Mouse (Mus musculus) limb, embryonic 13.5 days (tissue): ENCODE data around the gene Pgc. TPM values are rescaled to one million over a fixed set of nuclear protein-coding genes. Genes with fewer than 3 reads are reported as not detected.

Experiments
- ATAC-seq: fragments of 200-750 bp; cut with Nextera tagmentation; 2 replicates; pipeline ENCODE4 v1.8.0; 2017; ENCODE audit warnings: low read depth, moderate number of reproducible peaks, moderate TSS enrichment; ENCODE audit not compliant: low FRiP score
- H3K27ac ChIP-seq: fragments of 300-500 bp; sonication (generic); 2 replicates; pipeline ENCODE4 v1.5.1; 2015; ENCODE audit warnings: inconsistent platforms, mild to moderate bottlenecking, moderate library complexity
- H3K27me3 ChIP-seq: fragments of 300-500 bp; sonication (generic); 2 replicates; pipeline ENCODE4 v1.6.1; 2015; ENCODE audit warnings: mild to moderate bottlenecking, inconsistent platforms
- H3K36me3 ChIP-seq: fragments of 300-500 bp; sonication (generic); 2 replicates; pipeline ENCODE4 v1.6.1; 2015; ENCODE audit warnings: inconsistent platforms, mild to moderate bottlenecking, moderate library complexity
- H3K4me1 ChIP-seq: fragments of 300-500 bp; sonication (generic); 2 replicates; pipeline ENCODE4 v1.6.1; 2015; ENCODE audit warnings: inconsistent platforms
- H3K4me2 ChIP-seq: fragments of 300-500 bp; sonication (generic); replicated peaks from 2 replicates; pipeline ENCODE4 v1.6.1; 2015; ENCODE audit warnings: inconsistent platforms, mild to moderate bottlenecking, moderate library complexity
- H3K4me3 ChIP-seq: fragments of 300-500 bp; sonication (generic); 2 replicates; pipeline ENCODE4 v1.5.1; 2015; ENCODE audit warnings: moderate library complexity, mild to moderate bottlenecking, inconsistent platforms
- H3K9ac ChIP-seq: fragments of 300-500 bp; sonication (generic); 2 replicates; pipeline ENCODE4 v1.6.1; 2015; ENCODE audit warnings: mild to moderate bottlenecking, inconsistent platforms
- H3K9me3 ChIP-seq: fragments of 300-500 bp; sonication (generic); 2 replicates; pipeline ENCODE4 v1.6.1; 2016; ENCODE audit warnings: inconsistent platforms
- WGBS: fragments of 180-500 bp; shearing (Covaris S2); methylation state at CpG from one replicate; pipeline ENCODE4 v1.1.7; 2015; 5-methylcytosine and 5-hydroxymethylcytosine counted together
- polyA plus RNA-seq: library from polyadenylated mRNA; unstranded; fragments of >200 nt; fragmentation: Nextera tagmentation; extraction: Ambion mirVana; gene quantifications from 2 replicates; pipeline ENCODE4 v1.2.1, GENCODE M21; 2015

Pgc gene
- polyA plus RNA-seq, 1 experiment from 2014 or later = 0.43 TPM

DNA sequence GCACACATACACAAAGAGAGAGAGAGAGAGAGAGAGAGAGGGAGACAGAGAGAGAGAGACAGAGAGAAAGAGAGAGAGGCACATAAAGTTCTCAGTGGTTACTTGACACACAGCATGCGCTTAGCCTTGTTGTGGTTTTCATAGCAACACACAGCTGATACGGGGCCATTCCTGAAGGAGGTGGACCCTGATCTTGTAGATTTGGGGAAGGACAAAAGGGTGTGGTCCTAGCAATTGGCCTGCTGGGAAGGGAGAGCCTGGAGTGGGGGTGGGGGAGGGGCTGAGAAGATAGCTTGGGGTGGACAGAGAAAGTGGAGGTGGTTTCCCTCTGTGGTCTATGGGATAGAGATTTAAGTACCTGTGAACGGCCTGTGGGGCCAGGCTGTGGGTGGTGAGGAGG, 16.6 kb upstream of the Pgc start:
- Histone ChIP-seq H3K36me3 (0 out of 2 replicates have a peak, but pooled peaks cover 2% of the 10 kb centered on the region), H3K4me1 (no peaks in the 10 kb centered on the region; the same call in 1 of the 2 replicates), H3K9me3 (no peaks in the 10 kb centered on the region), H3K9ac (no peak overlapping the region), H3K4me2 (no peak overlapping the region), H3K27ac (no peak overlapping the region), H3K4me3 (no peak overlapping the region), H3K27me3 (no peaks in the 10 kb centered on the region)
- no peak for ATAC-seq
- 61% methylated on average over 3 of the region's 3 CpGs for WGBS

GRCm38 (mm10) chr17:47711883-47712282, 14.8 kb upstream of the Pgc start:
- no peaks in the 10 kb centered on the region for H3K36me3 ChIP-seq
- no peak overlapping the region for H3K27ac ChIP-seq
- H3K4me2 ChIP-seq = no peak overlapping the region
- no peak for ATAC-seq
- WGBS = 77% methylated on average over 6 of the region's 6 CpGs
- H3K27me3 ChIP-seq = no peaks in the 10 kb centered on the region
- H3K9ac ChIP-seq = no peak overlapping the region
- H3K4me1 ChIP-seq = no peaks in the 10 kb centered on the region; the same call in 1 of the 2 replicates
- H3K4me3 ChIP-seq = no peak overlapping the region
- no peaks in the 10 kb centered on the region for H3K9me3 ChIP-seq

GRCm38 (mm10) chr17:47712889-47713571, 13.6 kb upstream of the Pgc start:
- ATAC-seq = no peak
- Histone ChIP-seq H3K4me2 (no peak overlapping the region), H3K9me3 (no peaks in the 10 kb centered on the region), H3K4me3 (no peak overlapping the region), H3K27ac (no peak overlapping the region), H3K9ac (no peak overlapping the region), H3K27me3 (no peaks in the 10 kb centered on the region), H3K4me1 (no peaks in the 10 kb centered on the region; the same call in 1 of the 2 replicates), H3K36me3 (no peaks in the 10 kb centered on the region)
- 67% methylated on average over 9 of the region's 22 CpGs for WGBS

- H3K9ac ChIP-seq = no peak overlapping the region
- H3K4me1 ChIP-seq = no peaks in the 10 kb centered on the region; the same call in 1 of the 2 replicates
- H3K36me3 ChIP-seq = no peaks in the 10 kb centered on the region
- H3K27me3 ChIP-seq = no peaks in the 10 kb centered on the region
- ATAC-seq = no peak
- H3K4me3 ChIP-seq = no peak overlapping the region
- no peaks in the 10 kb centered on the region for H3K9me3 ChIP-seq
- no peak overlapping the region for H3K4me2 ChIP-seq
- no peak overlapping the region for H3K27ac ChIP-seq
- WGBS = 59% methylated on average over 3 of the region's 3 CpGs
Observed at GRCm38 (mm10) chr17:47715037-47715436, 11.6 kb upstream of the Pgc start.

DNA sequence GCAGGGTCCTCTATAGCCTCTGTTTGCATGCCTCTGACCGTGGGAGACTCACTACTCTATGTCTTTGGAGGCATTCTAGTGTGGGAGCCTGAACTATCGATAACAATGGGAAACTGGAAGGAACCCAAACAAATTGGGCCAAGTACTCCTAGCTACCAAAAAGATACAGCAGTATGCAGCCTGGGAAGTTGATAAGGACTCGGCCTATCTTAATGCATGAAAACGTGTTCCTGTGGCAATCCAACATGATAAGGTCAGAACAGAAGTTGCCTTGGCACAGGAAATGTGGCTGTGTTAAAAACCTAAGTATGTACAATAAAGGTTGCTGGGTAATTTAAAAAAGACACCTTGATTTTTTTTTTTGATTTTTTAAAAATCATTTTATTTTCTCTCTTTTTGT, 5.5 kb upstream of the Pgc start:
- Histone ChIP-seq H3K27ac (no peak overlapping the region), H3K9ac (no peak overlapping the region), H3K27me3 (no peaks in the 10 kb centered on the region), H3K4me2 (no peak overlapping the region), H3K4me1 (no peaks in the 10 kb centered on the region), H3K9me3 (no peaks in the 10 kb centered on the region), H3K36me3 (no peaks in the 10 kb centered on the region), H3K4me3 (no peak overlapping the region)
- 85% methylated on average over 4 of the region's 4 CpGs for WGBS
- ATAC-seq = no peak

- Histone ChIP-seq H3K36me3 (no peaks in the 10 kb centered on the region), H3K9ac (no peak overlapping the region), H3K9me3 (no peaks in the 10 kb centered on the region), H3K4me1 (no peaks in the 10 kb centered on the region), H3K27me3 (no peaks in the 10 kb centered on the region), H3K4me2 (no peak overlapping the region), H3K27ac (no peak overlapping the region), H3K4me3 (no peak overlapping the region)
- ATAC-seq = no peak
- WGBS = 60% methylated on average over 24 of the region's 24 CpGs
Observed at GRCm38 (mm10) chr17:47730633-47731575, 4.3 kb downstream of the Pgc start.

DNA sequence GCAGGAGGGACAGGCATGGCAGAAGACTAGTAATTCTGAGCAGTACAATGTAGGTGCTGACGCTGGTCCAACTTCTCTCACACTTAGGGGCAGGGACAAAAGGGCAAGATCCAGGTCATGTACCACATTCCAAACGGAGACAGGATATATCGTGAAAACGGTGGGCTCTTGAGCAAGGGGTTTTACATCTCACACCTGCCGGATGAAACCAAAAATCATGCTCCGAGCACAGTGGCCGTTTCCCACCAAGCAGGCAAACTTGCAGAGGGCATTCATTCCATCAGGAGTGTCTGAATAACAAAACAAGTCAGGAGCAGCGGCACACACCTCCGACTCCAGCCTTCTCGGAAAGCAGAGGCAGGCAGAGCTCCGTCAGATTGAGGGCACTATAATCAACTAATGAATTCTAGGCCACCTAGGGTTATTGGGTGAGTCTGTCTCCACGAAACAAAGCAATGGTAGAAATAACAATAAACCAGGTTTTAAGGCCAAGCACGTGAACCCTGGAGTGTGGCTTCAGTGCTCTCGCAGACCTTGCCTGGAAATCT, 9.0 kb downstream of the Pgc start:
- Histone ChIP-seq H3K4me3 (no peak overlapping the region), H3K9me3 (no peaks in the 10 kb centered on the region), H3K36me3 (no peaks in the 10 kb centered on the region), H3K4me1 (peaks cover 21% of the 10 kb centered on the region), H3K27ac (no peak overlapping the region), H3K4me2 (no peak overlapping the region), H3K27me3 (no peaks in the 10 kb centered on the region), H3K9ac (no peak overlapping the region)
- ATAC-seq = no peak
- WGBS = 71% methylated on average over 14 of the region's 14 CpGs

DNA sequence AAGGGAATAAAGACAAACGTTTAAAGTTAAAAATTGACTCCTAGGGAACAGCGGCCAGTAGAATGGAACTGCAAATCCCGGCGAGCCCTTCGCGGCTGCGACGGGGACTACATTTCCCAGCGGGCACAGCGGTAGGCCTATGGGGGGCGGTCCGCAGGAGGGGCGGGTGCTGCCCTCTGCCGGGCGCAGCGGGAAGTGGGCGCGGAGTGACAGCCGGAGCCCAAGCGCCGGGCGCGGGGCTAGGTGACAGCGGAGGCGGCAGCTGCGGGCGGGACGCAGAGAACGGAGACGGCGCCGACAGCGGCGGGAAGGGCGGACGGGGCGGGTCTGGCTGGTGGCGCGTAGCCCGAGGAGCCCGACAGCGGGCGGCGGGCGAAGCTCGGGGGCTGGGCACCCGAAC, 10.2 kb downstream of the Pgc start, which contains the start of gene Tfeb:
Gene Tfeb, plus strand, starts transcription at position 175 of the 400 bp plus-strand sequence.
- H3K36me3 ChIP-seq = no peaks in the 10 kb centered on the region
- peaks cover 21% of the 10 kb centered on the region for H3K4me1 ChIP-seq
- H3K27me3 ChIP-seq = peaks cover 7% of the 10 kb centered on the region; the same call in 1 of the 2 replicates
- H3K9me3 ChIP-seq = no peaks in the 10 kb centered on the region
- H3K4me3 ChIP-seq = peak within 1 kb of the TSS; percentile 82
- under 1% methylated on average over 45 of the region's 47 CpGs for WGBS
- peak within 1 kb of the TSS; percentile 95 for H3K4me2 ChIP-seq
- peak within 1 kb of the TSS; percentile 80 for H3K27ac ChIP-seq
- peak within 1 kb of the TSS; percentile 79 for H3K9ac ChIP-seq
- ATAC-seq = peak; percentile 72

DNA sequence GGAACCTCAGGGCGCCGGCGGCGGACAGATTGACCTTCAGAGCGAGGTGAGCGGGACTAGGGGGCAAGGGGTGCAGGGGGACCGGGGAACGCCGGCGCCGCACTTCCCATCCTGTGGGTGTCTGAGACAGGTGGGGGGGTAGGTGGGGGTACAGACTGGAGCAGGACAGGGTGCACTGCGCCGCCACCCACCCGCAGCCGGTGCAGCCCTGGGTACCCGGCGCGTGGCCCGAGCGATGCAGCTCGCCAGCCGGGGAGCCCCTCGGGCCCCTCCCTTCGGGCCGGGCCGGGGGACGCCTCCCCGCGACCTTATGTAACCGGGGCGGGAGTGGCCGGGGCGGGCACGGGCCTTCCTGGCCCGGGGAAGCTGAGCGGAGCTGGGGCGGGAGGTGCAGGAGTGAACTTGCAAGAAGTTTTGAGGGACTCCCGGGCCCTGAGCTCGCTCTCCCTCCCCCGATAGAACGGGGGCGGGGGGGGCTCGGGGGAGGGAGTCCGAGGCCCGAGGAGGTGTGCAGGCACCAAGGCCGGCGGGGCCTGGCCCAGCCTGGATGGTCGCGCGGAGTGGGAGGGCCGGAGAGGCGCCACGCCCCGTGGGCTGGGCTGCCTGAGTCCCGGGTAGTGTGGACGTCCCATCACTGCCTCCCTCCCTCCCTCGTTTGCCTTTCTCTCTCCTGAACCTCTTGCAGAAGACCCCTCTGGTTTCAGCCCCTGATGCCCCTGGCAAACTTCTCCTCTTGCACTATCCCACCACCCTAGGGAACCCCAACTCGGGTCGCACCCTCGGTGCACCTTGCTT, 10.8 kb downstream of the Pgc start:
- peaks cover 21% of the 10 kb centered on the region for H3K4me1 ChIP-seq
- H3K36me3 ChIP-seq = no peaks in the 10 kb centered on the region
- H3K9ac ChIP-seq = peak overlapping the region; percentile 79
- peaks cover 8% of the 10 kb centered on the region; the same call in 1 of the 2 replicates for H3K27me3 ChIP-seq
- peak overlapping the region; percentile 82 for H3K4me3 ChIP-seq
- no peaks in the 10 kb centered on the region for H3K9me3 ChIP-seq
- peak; percentile 90 for ATAC-seq
- H3K4me2 ChIP-seq = peak overlapping the region; percentile 95
- peak overlapping the region; percentile 80 for H3K27ac ChIP-seq
- WGBS = under 1% methylated on average over 46 of the region's 60 CpGs

DNA sequence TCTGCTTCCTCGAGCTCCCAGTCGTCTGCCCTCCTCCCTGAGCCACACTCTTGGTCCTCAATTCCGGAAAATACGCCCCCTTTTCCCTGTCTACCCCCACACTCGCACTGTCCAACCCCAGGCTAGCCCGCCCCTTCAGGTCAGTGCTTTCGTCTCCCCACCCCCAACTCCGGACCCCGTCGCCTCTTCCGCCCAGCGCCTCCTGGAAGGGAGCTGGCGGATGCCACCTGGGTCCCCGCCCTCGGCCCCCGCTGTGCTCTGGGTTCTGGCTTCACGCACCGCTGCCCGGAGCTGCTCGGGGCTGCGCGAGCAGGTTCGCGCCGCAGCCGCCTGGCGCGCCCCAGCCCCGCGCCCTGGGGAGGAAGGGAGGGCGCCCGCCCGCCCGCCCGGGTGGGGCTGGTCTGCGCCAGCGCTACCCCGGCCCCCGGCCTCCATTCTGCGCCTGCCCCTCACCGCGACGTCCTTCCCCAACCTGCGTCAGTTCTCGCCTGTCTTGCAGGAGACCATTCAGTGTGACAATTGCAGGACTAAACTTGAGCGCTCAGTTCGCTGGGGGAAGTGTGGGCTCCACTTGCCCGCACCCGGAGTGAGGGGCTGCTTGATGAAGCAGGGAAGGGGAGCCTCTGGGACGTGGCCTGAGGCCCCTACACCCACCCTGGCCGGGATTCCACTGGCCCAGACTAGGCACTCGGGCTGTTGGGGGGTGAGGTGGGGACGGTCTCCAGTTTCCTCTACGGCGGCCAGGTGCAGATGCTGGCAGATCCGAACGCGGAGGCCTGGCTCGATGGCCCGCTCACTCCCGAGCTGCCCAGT, 11.6 kb downstream of the Pgc start:
- Histone ChIP-seq H3K9ac (peak overlapping the region; percentile 79), H3K4me3 (peak overlapping the region; percentile 82), H3K27ac (peak overlapping the region; percentile 80), H3K27me3 (peaks cover 8% of the 10 kb centered on the region; the same call in 1 of the 2 replicates), H3K4me1 (peaks cover 21% of the 10 kb centered on the region), H3K9me3 (no peaks in the 10 kb centered on the region), H3K4me2 (peak overlapping the region; percentile 95), H3K36me3 (no peaks in the 10 kb centered on the region)
- WGBS = under 1% methylated on average over 52 of the region's 61 CpGs
- peak; percentile 48 for ATAC-seq
